Mouse (Mus musculus): ENCODE results near the gene Olfr372. TPM values are rescaled to one million over a fixed set of nuclear protein-coding genes. Genes with fewer than 3 reads are reported as not detected.
"Not testable (repeated sequence)": the region's sequence is repeated elsewhere in the genome, so short reads cannot be mapped to it uniquely, and the experiment has no call there.

The Olfr372 gene
- total RNA-seq, 1 experiment, result not detected

DNA sequence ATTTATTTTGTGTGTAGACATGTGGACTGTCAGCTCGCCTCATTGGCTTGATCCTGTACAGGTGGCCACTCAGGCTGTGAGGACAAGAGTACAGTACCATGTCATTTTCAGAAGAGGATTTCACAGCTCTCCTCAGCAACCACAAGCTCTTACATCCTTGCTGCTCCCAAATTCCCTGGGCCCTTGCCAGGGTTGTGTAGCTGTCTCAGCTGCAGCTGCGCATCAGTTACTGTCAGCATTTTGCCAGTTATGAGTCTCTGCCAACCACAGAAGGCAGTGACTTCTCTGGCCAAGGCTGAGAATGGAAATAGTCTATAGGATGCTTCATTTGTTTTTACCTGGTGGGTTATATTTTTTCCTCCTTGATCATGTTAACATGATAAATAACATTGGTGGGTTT, 22.9 kb upstream of the Olfr372 start:
- TF ChIP-seq HCFC1 (IDR thresholded peaks at IDR 0.05; ENCODE audit: borderline replicate concordance, insufficient read depth, low read length) (no peak), ZNF384 (IDR thresholded peaks at IDR 0.05; ENCODE audit: low read depth, low read length) (no peak), MAFK (IDR thresholded peaks at IDR 0.05; ENCODE audit: insufficient read depth, low read depth, low read length) (no peak), CHD2 (IDR thresholded peaks at IDR 0.05; ENCODE audit: low read depth, low read length) (no peak), ZC3H11A (IDR thresholded peaks at IDR 0.05; ENCODE audit: borderline replicate concordance, low read depth, low read length) (no peak)
- H3K27ac ChIP-seq (ENCODE audit: insufficient read depth, low read depth, low read length, poor library complexity, severe bottlenecking), result no peak overlapping the region

DNA sequence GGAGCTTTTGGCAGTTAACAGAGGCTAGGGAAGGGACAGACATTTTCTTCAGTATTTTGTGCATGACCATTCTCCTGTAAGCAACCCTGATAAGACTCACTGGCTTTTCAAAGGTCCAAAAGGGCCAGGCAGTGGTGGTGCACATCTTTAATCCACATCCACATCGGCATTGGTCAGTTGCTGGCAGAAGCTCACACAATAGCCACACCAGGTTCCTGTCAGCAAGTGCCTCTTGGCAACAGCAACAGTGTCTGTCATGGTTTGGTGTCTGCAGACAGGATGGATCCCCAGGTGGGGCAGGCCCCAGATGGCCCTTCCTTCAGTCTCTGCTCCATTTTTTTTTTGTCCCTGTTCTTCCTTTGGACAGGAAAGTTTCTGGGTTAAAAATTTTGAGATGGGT, 22.0 kb upstream of the Olfr372 start:
- in situ Hi-C loops (cut with MboI; ENCODE audit: low sequenced_read_pairs in 2 of 2, unreplicated experiment in 2 of 2), result loop anchor here (10.0 kb wide), 1 partner anchor 56 kb away; no protein-coding TSS in a partner anchor
- DNase-seq (ENCODE audit: low read depth, low spot score); H3K27ac ChIP-seq (ENCODE audit: insufficient read depth, low read depth, low read length, poor library complexity, severe bottlenecking); H3K36me3 ChIP-seq (ENCODE audit: control insufficient read depth, insufficient read depth, low read length, poor library complexity, severe bottlenecking); H3K4me3 ChIP-seq (ENCODE audit: insufficient read depth in 1 of 2, low read depth in 1 of 2, low read length in 2 of 2, poor library complexity in 1 of 2, severe bottlenecking in 1 of 2); H3K9me3 ChIP-seq (ENCODE audit: control insufficient read depth, insufficient read depth, low read depth, low read length); H3K9ac ChIP-seq (ENCODE audit: insufficient read depth, low read depth, low read length, poor library complexity, severe bottlenecking); H3K4me1 ChIP-seq (ENCODE audit: control insufficient read depth in 2 of 2, insufficient read depth in 2 of 2, low read length in 2 of 2, poor library complexity in 1 of 2): not testable (repeated sequence)

More for the DNA sequence above, 22.9 kb upstream of the Olfr372 start:
- Histone ChIP-seq H3K4me3 (ENCODE audit: insufficient read depth in 1 of 2, low read depth in 1 of 2, low read length in 2 of 2, poor library complexity in 1 of 2, severe bottlenecking in 1 of 2) (no peak overlapping the region), H3K9me3 (ENCODE audit: control insufficient read depth, insufficient read depth, low read depth, low read length) (no peaks in the 10 kb centered on the region), H3K36me3 (ENCODE audit: control insufficient read depth, insufficient read depth, low read length, poor library complexity, severe bottlenecking) (no peaks in the 10 kb centered on the region), H3K4me1 (ENCODE audit: control insufficient read depth in 2 of 2, insufficient read depth in 2 of 2, low read length in 2 of 2, poor library complexity in 1 of 2) (no peaks in the 10 kb centered on the region), H3K9ac (ENCODE audit: insufficient read depth, low read depth, low read length, poor library complexity, severe bottlenecking) (no peak overlapping the region)
- no peak for DNase-seq (ENCODE audit: low read depth, low spot score)
- in situ Hi-C loops (cut with MboI; ENCODE audit: low sequenced_read_pairs in 2 of 2, unreplicated experiment in 2 of 2), result loop anchor here (10.0 kb wide), 1 partner anchor 57 kb away; no protein-coding TSS in a partner anchor

DNA sequence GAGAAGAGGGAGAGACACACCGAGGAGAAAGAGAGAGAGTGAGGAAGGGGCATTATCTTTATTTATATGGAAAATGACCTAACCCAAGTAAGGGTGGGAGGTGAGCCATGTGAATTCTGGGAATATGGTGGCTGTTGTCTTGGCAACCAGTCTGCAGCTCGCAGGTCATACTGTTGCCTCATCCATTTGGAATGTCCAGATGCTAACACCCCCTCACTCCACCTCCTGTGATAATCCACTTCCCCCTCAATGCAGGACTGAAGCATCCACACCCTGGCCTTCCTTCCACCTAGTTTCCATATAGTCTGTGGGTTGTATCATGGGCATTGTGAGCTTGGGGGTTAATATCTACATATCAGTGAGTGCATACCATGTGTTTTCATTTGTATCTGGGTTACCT, 21.2 kb upstream of the Olfr372 start:
- Histone ChIP-seq H3K9me3 (ENCODE audit: control insufficient read depth, insufficient read depth, low read depth, low read length) (no peaks in the 10 kb centered on the region), H3K27ac (ENCODE audit: insufficient read depth, low read depth, low read length, poor library complexity, severe bottlenecking) (no peak overlapping the region), H3K4me1 (ENCODE audit: control insufficient read depth in 2 of 2, insufficient read depth in 2 of 2, low read length in 2 of 2, poor library complexity in 1 of 2) (no peaks in the 10 kb centered on the region), H3K9ac (ENCODE audit: insufficient read depth, low read depth, low read length, poor library complexity, severe bottlenecking) (no peak overlapping the region), H3K4me3 (ENCODE audit: insufficient read depth in 1 of 2, low read depth in 1 of 2, low read length in 2 of 2, poor library complexity in 1 of 2, severe bottlenecking in 1 of 2) (no peak overlapping the region), H3K36me3 (ENCODE audit: control insufficient read depth, insufficient read depth, low read length, poor library complexity, severe bottlenecking) (no peaks in the 10 kb centered on the region)
- no peak for TF ChIP-seq HCFC1 (IDR thresholded peaks at IDR 0.05; ENCODE audit: borderline replicate concordance, insufficient read depth, low read length)
- no peak for TF ChIP-seq MAFK (IDR thresholded peaks at IDR 0.05; ENCODE audit: insufficient read depth, low read depth, low read length)
- no peak for TF ChIP-seq ZC3H11A (IDR thresholded peaks at IDR 0.05; ENCODE audit: borderline replicate concordance, low read depth, low read length)
- TF ChIP-seq CHD2 (IDR thresholded peaks at IDR 0.05; ENCODE audit: low read depth, low read length), result no peak
- no peak for TF ChIP-seq ZNF384 (IDR thresholded peaks at IDR 0.05; ENCODE audit: low read depth, low read length)
- in situ Hi-C loops (cut with MboI; ENCODE audit: low sequenced_read_pairs in 2 of 2, unreplicated experiment in 2 of 2), result loop anchor here (10.0 kb wide), 1 partner anchor 55 kb away; no protein-coding TSS in a partner anchor
- DNase-seq (ENCODE audit: low read depth, low spot score), result no peak

DNA sequence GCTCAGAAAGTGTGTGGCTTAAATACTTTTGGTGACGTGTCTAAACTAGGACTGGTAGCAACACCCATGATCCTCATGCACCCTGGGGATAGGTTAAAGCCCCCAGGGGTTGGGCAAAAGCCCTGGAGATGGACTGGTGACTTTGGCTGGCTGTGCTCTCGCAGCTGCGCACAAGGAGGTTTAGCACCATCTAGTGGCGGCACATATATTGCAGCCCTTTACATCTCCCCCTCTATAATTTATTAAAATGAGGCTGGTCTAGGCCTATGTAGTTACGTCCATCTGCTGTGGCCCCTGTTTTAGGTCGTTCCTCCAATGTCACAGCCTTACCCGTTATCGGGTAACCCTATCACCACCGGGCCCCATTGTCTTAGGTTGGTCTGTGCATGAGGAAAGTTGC, 16.1 kb upstream of the Olfr372 start:
- H3K4me1 ChIP-seq (ENCODE audit: control insufficient read depth in 2 of 2, insufficient read depth in 2 of 2, low read length in 2 of 2, poor library complexity in 1 of 2); H3K9ac ChIP-seq (ENCODE audit: insufficient read depth, low read depth, low read length, poor library complexity, severe bottlenecking); in situ Hi-C loops (cut with MboI; ENCODE audit: low sequenced_read_pairs in 2 of 2, unreplicated experiment in 2 of 2); DNase-seq (ENCODE audit: low read depth, low spot score); H3K36me3 ChIP-seq (ENCODE audit: control insufficient read depth, insufficient read depth, low read length, poor library complexity, severe bottlenecking); H3K9me3 ChIP-seq (ENCODE audit: control insufficient read depth, insufficient read depth, low read depth, low read length); H3K4me3 ChIP-seq (ENCODE audit: insufficient read depth in 1 of 2, low read depth in 1 of 2, low read length in 2 of 2, poor library complexity in 1 of 2, severe bottlenecking in 1 of 2); H3K27ac ChIP-seq (ENCODE audit: insufficient read depth, low read depth, low read length, poor library complexity, severe bottlenecking): not testable (repeated sequence)

DNA sequence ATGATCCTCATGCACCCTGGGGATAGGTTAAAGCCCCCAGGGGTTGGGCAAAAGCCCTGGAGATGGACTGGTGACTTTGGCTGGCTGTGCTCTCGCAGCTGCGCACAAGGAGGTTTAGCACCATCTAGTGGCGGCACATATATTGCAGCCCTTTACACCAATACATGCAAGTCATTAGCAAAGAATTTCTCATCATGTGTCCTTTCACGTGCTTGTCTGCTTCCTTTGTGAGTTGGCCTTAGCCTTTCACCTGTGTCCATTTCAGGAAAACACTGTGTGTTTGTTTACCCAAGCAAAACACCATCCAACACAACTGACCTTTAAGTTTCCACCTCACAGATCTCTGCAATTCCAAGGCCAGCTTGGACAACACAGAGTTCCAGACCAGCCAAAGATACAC, 8.1 kb upstream of the Olfr372 start:
- in situ Hi-C loops (cut with MboI; ENCODE audit: low sequenced_read_pairs in 2 of 2, unreplicated experiment in 2 of 2); H3K9me3 ChIP-seq (ENCODE audit: control insufficient read depth, insufficient read depth, low read depth, low read length); DNase-seq (ENCODE audit: low read depth, low spot score); H3K4me1 ChIP-seq (ENCODE audit: control insufficient read depth in 2 of 2, insufficient read depth in 2 of 2, low read length in 2 of 2, poor library complexity in 1 of 2); H3K9ac ChIP-seq (ENCODE audit: insufficient read depth, low read depth, low read length, poor library complexity, severe bottlenecking); H3K4me3 ChIP-seq (ENCODE audit: insufficient read depth in 1 of 2, low read depth in 1 of 2, low read length in 2 of 2, poor library complexity in 1 of 2, severe bottlenecking in 1 of 2); H3K27ac ChIP-seq (ENCODE audit: insufficient read depth, low read depth, low read length, poor library complexity, severe bottlenecking); H3K36me3 ChIP-seq (ENCODE audit: control insufficient read depth, insufficient read depth, low read length, poor library complexity, severe bottlenecking): not testable (repeated sequence)

All from ES-E14 (cell line).